ENCODE assay signal across 33 mouse cellular contexts in genomic region chr4:34947181-34947580, GRCm38 (mm10). TPM values are rescaled to one million over a fixed set of nuclear protein-coding genes. Genes with fewer than 3 reads are reported as not detected.
DNase-seq lines count a peak whose midpoint lies in the region; ATAC-seq and TF ChIP-seq lines count a peak whose summit lies in the region.
"Had no signal": no experiment of that assay in that cellular context is flagged by ENCODE, and none has a peak within 500 bp of the region (broad histone marks: within the 10 kb centered on the region; RNA-seq: fewer than 3 reads in every experiment).

No protein-coding gene starts in this region.

- H3K27me3 ChIP-seq in liver, embryonic 11.5 days (replicated peaks; ENCODE audit: control insufficient read depth, insufficient read depth, low read length) = no peaks in the 10 kb centered on the region
- H3K27me3 ChIP-seq in liver, postnatal 0 days (ENCODE audit: insufficient read depth, low read length) = no peaks in the 10 kb centered on the region
- no peaks in the 10 kb centered on the region for H3K27me3 ChIP-seq in forebrain, embryonic 15.5 days
- H3K27me3 ChIP-seq: embryonic facial prominence, embryonic 12.5 days; embryonic facial prominence, embryonic 15.5 days; heart, embryonic 12.5 days; heart, embryonic 15.5 days; Patski had no signal

- no peak for TF ChIP-seq EP300 in liver, postnatal 0 days (IDR thresholded peaks at IDR 0.05; ENCODE audit: low read depth)

- no peaks in the 10 kb centered on the region for H3K36me3 ChIP-seq in liver, embryonic 11.5 days (ENCODE audit: control insufficient read depth, insufficient read depth, low read length)
- H3K36me3 ChIP-seq in liver, postnatal 0 days (replicated peaks; ENCODE audit: insufficient read depth, low read length) = no peaks in the 10 kb centered on the region
- no peaks in the 10 kb centered on the region for H3K36me3 ChIP-seq in forebrain, embryonic 15.5 days
- H3K36me3 ChIP-seq: embryonic facial prominence, embryonic 12.5 days; embryonic facial prominence, embryonic 15.5 days; heart, embryonic 12.5 days; heart, embryonic 15.5 days; hindbrain, embryonic 10.5 days had no signal

- H3K4me3 ChIP-seq in liver, embryonic 11.5 days (ENCODE audit: low read depth, low read length) = no peak overlapping the region
- H3K4me3 ChIP-seq in liver, postnatal 0 days (ENCODE audit: low read depth, low read length) = no peak overlapping the region
- H3K4me3 ChIP-seq in forebrain, embryonic 15.5 days = no peak overlapping the region
- H3K4me3 ChIP-seq: embryonic facial prominence, embryonic 12.5 days; embryonic facial prominence, embryonic 15.5 days; heart, embryonic 12.5 days; heart, embryonic 15.5 days; hindbrain, embryonic 10.5 days had no signal

- DNase-seq in liver, embryonic 11.5 days (ENCODE audit: low spot score) = no peak
- no peak for DNase-seq in liver, postnatal 0 days
- DNase-seq in R1 (ENCODE audit: low read depth, low spot score) = peak; percentile 30
- no peak for DNase-seq in neural tube, embryonic 10.5 days (ENCODE audit: extremely low spot score, low spot score)
- DNase-seq in embryo, embryonic 10 days (ENCODE audit: low spot score) = no peak
- DNase-seq in right cerebral cortex, postnatal 14 days = no peak
- DNase-seq: adrenal gland, adult 2 months; adrenal gland, postnatal 14 days; B cell, adult 2 months; cerebellum, adult 11-12 months; cerebellum, adult 8-10 months; cerebellum, postnatal 10 days; cerebellum, postnatal 36 days; gastrocnemius, postnatal 25 days; heart, adult 18-20 months; heart, postnatal 10 days; heart, postnatal 36 days had no signal

- H3K4me1 ChIP-seq in liver, embryonic 11.5 days (replicated peaks; ENCODE audit: control insufficient read depth, insufficient read depth, low read length) = no peaks in the 10 kb centered on the region
- no peaks in the 10 kb centered on the region for H3K4me1 ChIP-seq in liver, postnatal 0 days (ENCODE audit: insufficient read depth)
- no peaks in the 10 kb centered on the region for H3K4me1 ChIP-seq in forebrain, embryonic 15.5 days
- H3K4me1 ChIP-seq: embryonic facial prominence, embryonic 12.5 days; embryonic facial prominence, embryonic 15.5 days; heart, embryonic 12.5 days; heart, embryonic 15.5 days; hindbrain, embryonic 10.5 days had no signal

- no peak for TF ChIP-seq CTCF in liver, postnatal 0 days (IDR thresholded peaks at IDR 0.05; ENCODE audit: low read depth)

- peak; percentile 39; the same call in 1 of the 2 replicates for ATAC-seq in liver, embryonic 11.5 days (replicated peaks; ENCODE audit: low FRiP score)
- no peak for ATAC-seq in liver, postnatal 0 days
- 0 out of 2 replicates have a peak, but pooled peaks have one; percentile 21 for ATAC-seq in megakaryocyte, adult 5-6 weeks (ENCODE audit: poor library complexity, severe bottlenecking)
- no peak for ATAC-seq in forebrain, embryonic 15.5 days (replicated peaks)
- ATAC-seq: forebrain, embryonic 14.5 days; hindbrain, postnatal 0 days; inflammation-experienced regulatory T-cells, adult 6 months; Patski had no signal

- H3K9ac ChIP-seq in liver, embryonic 11.5 days (ENCODE audit: low read depth, low read length) = no peak overlapping the region
- no peak overlapping the region for H3K9ac ChIP-seq in liver, postnatal 0 days (replicated peaks)
- no peak overlapping the region for H3K9ac ChIP-seq in forebrain, embryonic 15.5 days (replicated peaks)
- H3K9ac ChIP-seq: embryonic facial prominence, embryonic 12.5 days; embryonic facial prominence, embryonic 15.5 days; heart, embryonic 12.5 days; heart, embryonic 15.5 days; hindbrain, embryonic 14.5 days had no signal

- H3K27ac ChIP-seq in liver, embryonic 11.5 days (ENCODE audit: low read depth, low read length) = no peak overlapping the region
- H3K27ac ChIP-seq in liver, postnatal 0 days (ENCODE audit: low read depth) = no peak overlapping the region
- no peak overlapping the region for H3K27ac ChIP-seq in forebrain, embryonic 15.5 days (replicated peaks)
- H3K27ac ChIP-seq: embryonic facial prominence, embryonic 12.5 days; embryonic facial prominence, embryonic 15.5 days; heart, embryonic 15.5 days; hindbrain, embryonic 10.5 days; hindbrain, embryonic 14.5 days; hindbrain, postnatal 0 days had no signal

- no peaks in the 10 kb centered on the region for H3K9me3 ChIP-seq in liver, embryonic 11.5 days (ENCODE audit: control insufficient read depth, low read length)
- no peaks in the 10 kb centered on the region for H3K9me3 ChIP-seq in liver, postnatal 0 days (ENCODE audit: low read length)
- no peaks in the 10 kb centered on the region for H3K9me3 ChIP-seq in forebrain, embryonic 15.5 days
- H3K9me3 ChIP-seq: embryonic facial prominence, embryonic 12.5 days; embryonic facial prominence, embryonic 15.5 days; heart, embryonic 12.5 days; heart, embryonic 15.5 days; hindbrain, embryonic 10.5 days had no signal

- H3K4me2 ChIP-seq in liver, embryonic 11.5 days = no peak overlapping the region
- H3K4me2 ChIP-seq in liver, postnatal 0 days (ENCODE audit: low read depth, low read length) = no peak overlapping the region
- no peak overlapping the region for H3K4me2 ChIP-seq in forebrain, embryonic 15.5 days (replicated peaks)
- H3K4me2 ChIP-seq: embryonic facial prominence, embryonic 12.5 days; embryonic facial prominence, embryonic 15.5 days; heart, embryonic 12.5 days; heart, embryonic 15.5 days; hindbrain, embryonic 14.5 days had no signal

RNA-seq across cellular contexts. Expression of gene Cga, which starts 53.6 kb away (rescaled TPM):
- 0.29 TPM in 1 of 2 replicates, not detected in the other for polyA plus RNA-seq in liver, embryonic 11.5 days (2014; fragmentation: Nextera tagmentation; extraction: Ambion mirVana)
- polyA plus RNA-seq in liver, postnatal 0 days (2015; fragmentation: Nextera tagmentation; extraction: Ambion mirVana) = 2.0 and 2.2 TPM in 2 replicates
- total RNA-seq in megakaryocyte, adult 5-6 weeks (2015) = not detected in 2 replicates
- total RNA-seq in megakaryocyte, adult 5-6 weeks (2017) = not detected in 2 replicates
- polyA plus RNA-seq in forebrain, embryonic 15.5 days (2015; fragmentation: Nextera tagmentation; extraction: Ambion mirVana) = not detected in 2 replicates
- total RNA-seq: adrenal gland, adult 2 months; adrenal gland, postnatal 14 days; adrenal gland, postnatal 4 days; gastrocnemius, adult 8-10 months; gastrocnemius, postnatal 25 days; heart, adult 18-20 months; heart, postnatal 10 days; heart, postnatal 36 days; hindbrain, postnatal 0 days had no signal
- polyA plus RNA-seq: adrenal gland, adult 2 months; forebrain, embryonic 11.5 days; gonadal fat pad, adult 2 months; heart, embryonic 12.5 days; heart, embryonic 15.5 days; hindbrain, embryonic 14.5 days; hindbrain, postnatal 0 days; inflammation-experienced regulatory T-cells, adult 6 months; Patski had no signal

Comparison
In these comparisons a context has a peak if more than half of its experiments do, and no peak if none do; other contexts are left out.
1. ATAC-seq: peak in liver, embryonic 11.5 days (single experiment) and megakaryocyte, adult 5-6 weeks (single experiment); none in liver, postnatal 0 days (single experiment) and forebrain, embryonic 15.5 days (single experiment).